Mouse (Mus musculus) lung, postnatal 10 days (tissue): ENCODE measurements around the gene Dok7.

ENCODE experiments used
- DNase-seq: peaks from one replicate; pipeline ENCODE4 v3.0.0; 2021

The Dok7 gene

DNA sequence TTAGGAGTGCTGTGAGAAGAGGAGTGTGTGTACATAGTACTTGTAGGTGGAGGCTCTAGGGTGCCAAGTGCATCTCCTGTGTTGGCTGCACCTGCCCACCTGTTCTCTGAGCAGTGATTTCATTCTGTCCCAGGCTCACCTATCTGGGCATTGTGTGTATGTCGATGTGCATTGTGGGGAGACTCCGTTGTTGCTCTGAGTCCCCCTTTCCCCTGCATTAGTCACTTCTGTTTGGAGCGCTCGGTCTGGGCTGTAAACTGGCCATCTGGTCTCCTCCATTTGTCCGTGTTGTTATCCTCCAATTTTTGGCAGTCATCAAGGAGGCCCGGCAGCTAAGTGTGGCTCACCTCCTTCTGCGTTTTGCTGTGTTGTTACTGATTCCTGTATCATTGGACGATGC lies 63.5 kb downstream of the Dok7 start:
- DNase-seq: no peak

- DNase-seq: no peak
Measured at GRCm38 (mm10) chr5:35129208-35129607, 72.6 kb downstream of the Dok7 start.

DNA sequence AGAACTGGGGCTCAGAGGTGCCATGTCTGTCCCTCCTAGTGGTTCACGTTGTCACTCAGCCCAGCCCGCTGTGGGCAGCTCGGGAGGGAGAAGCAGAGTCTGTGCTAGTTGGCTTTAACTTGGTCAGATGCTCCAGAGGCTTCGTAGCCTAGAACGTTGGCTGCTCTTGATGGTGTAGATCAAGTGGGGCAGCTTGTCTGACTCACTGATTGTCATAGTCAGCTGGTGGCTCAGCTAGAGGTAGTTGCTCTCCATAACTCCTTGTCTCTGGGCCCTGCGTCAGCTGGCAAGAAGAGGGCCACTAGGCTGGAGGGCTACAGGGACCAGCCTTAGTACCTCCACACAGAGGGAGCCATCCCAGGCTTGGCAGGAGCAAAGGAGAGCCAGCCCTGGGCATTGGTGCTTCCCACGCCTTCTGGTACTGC lies 73.2 kb downstream of the Dok7 start:
- no peak for DNase-seq

- DNase-seq: peak; percentile 13
Measured at GRCm38 (mm10) chr5:35131237-35131636, 74.7 kb downstream of the Dok7 start.

GRCm38 (mm10) chr5:35131773-35132172 lies 75.2 kb downstream of the Dok7 start:
- DNase-seq: peak; percentile 92

DNA sequence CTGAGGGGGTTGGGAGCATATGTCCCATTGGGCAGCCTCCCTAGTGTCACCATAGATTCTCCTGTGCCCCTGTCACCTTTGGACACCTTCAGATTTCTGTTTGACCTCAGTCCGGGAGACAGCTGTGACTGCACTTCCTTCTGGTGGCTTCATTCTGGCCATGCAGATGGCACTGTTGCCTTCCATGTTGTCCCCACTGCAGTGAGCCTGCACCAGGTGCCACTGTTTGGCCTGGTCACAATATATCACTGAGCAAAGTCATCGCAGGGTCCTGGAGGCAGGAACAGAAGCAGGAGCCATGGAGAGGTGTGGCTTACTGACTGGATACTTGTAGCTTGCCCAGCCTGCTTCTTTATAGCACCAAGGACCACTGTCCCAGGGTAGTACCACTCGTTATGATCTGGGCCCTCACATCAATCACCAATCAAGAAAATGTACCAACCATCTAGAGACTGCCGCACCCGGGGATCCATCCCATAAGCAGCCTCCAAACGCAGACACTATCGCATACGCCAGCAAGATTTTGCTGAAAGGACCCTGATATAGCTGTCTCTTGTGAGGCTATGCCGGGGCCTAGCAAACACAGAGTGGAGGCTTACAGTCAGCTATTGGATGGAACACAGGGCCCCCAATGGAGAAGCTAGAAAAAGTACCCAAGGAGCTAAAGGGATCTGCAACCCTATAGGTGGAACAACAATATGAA lies 75.9 kb downstream of the Dok7 start:
- DNase-seq: no peak

DNA sequence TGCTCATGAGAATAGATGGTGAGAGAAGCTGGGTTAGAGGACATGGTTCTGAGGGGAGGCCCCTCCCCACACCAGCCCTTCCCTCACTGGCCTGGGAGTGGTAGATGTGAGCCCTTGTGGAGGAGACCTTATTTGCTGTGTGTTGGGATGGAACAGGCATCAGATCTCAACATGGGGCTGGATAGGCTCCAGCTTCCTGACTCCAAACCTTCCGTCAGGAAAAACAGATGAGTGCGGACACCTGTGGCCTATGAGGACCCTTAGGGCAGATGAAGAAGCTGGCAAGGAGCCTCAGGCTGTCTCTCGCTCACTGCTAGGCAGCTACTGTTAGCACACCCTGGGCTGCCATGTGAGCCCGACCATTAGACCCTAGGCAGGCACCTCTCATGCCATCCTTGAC lies 76.9 kb downstream of the Dok7 start:
- no peak for DNase-seq

GRCm38 (mm10) chr5:35134286-35134685 lies 77.7 kb downstream of the Dok7 start:
- no peak for DNase-seq

DNA sequence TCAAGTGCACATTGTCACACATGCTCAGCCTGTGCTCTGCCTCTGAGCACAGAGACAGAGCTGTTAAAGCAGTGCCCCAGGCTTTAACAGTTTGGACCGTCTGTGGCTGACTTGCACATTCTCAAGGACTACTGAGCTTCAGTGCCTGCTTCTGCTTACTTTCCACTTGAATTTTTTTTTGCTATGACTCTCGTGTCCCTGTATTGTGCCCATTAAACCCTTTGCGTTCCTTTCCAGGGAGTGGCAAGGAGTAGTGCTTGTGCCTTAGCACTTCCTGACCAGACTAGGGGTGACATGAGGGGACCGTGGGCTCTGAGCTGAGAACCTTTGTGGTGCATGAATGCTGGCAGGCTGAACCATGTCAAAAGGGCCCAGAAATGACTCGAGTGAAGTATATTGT lies 79.3 kb downstream of the Dok7 start:
- peak; percentile 30 for DNase-seq
